Mouse (Mus musculus) midbrain, embryonic 14.5 days (tissue): Measurements from ENCODE around the gene Prr12. TPM values are rescaled to one million over a fixed set of nuclear protein-coding genes. Genes with fewer than 3 reads are reported as not detected.
"Not testable (repeated sequence)": the region's sequence is repeated elsewhere in the genome, so short reads cannot be mapped to it uniquely, and the experiment has no call there.

Experiments
- ATAC-seq: fragments of 200-750 bp; cut with Nextera tagmentation; 2 replicates; pipeline ENCODE4 v1.8.0; 2017; ENCODE audit warnings: moderate number of reproducible peaks, moderate library complexity; ENCODE audit not compliant: low FRiP score, low TSS enrichment
- DNase-seq: peaks from one replicate; pipeline ENCODE4 v3.0.0-alpha.2; 2015
- H3K27ac ChIP-seq: fragments of 300-500 bp; sonication (generic); replicated peaks from 2 replicates; pipeline ENCODE4 v1.5.1; 2014; ENCODE audit warnings: mild to moderate bottlenecking, low read depth, low read length, moderate library complexity
- H3K27me3 ChIP-seq: fragments of 300-500 bp; sonication (generic); 2 replicates; pipeline ENCODE4 v1.6.1; 2014; ENCODE audit warnings: low read length, control low read depth, mixed read lengths; ENCODE audit not compliant: control insufficient read depth, insufficient read depth
- H3K36me3 ChIP-seq: fragments of 300-500 bp; sonication (generic); 2 replicates; pipeline ENCODE4 v1.6.1; 2014; ENCODE audit warnings: low read length, control low read depth; ENCODE audit not compliant: control insufficient read depth, insufficient read depth
- H3K4me1 ChIP-seq: fragments of 300-500 bp; sonication (generic); 2 replicates; pipeline ENCODE4 v1.6.1; 2014; ENCODE audit warnings: mild to moderate bottlenecking, antibody characterized with exemption, low read length, control low read depth; ENCODE audit not compliant: control insufficient read depth, insufficient read depth
- H3K4me2 ChIP-seq: fragments of 300-500 bp; sonication (generic); 2 replicates; pipeline ENCODE4 v1.6.1; 2014; ENCODE audit warnings: mild to moderate bottlenecking, low read length, moderate library complexity
- H3K4me3 ChIP-seq: fragments of 300-500 bp; sonication (generic); replicated peaks from 2 replicates; pipeline ENCODE4 v1.5.1; 2014; ENCODE audit warnings: low read depth, low read length
- H3K9ac ChIP-seq: fragments of 300-500 bp; sonication (generic); replicated peaks from 2 replicates; pipeline ENCODE4 v1.6.1; 2014; ENCODE audit warnings: mild to moderate bottlenecking, low read length, moderate library complexity
- H3K9me3 ChIP-seq: fragments of 300-500 bp; sonication (generic); 2 replicates; pipeline ENCODE4 v1.6.1; 2016; ENCODE audit warnings: low read length, control low read depth, mixed read lengths; ENCODE audit not compliant: control insufficient read depth
- WGBS: fragments of 180-500 bp; shearing (Covaris S2); extraction: QIAGEN DNeasy Blood & Tissue Kit; methylation state at CpG from one replicate; pipeline ENCODE4 v1.1.7; 2014; 5-methylcytosine and 5-hydroxymethylcytosine counted together
- polyA plus RNA-seq: library from polyadenylated mRNA; unstranded; fragments of >200 nt; fragmentation: Nextera tagmentation; extraction: Ambion mirVana; gene quantifications from 2 replicates; pipeline ENCODE4 v1.2.1, GENCODE M21; 2014

Gene Prr12
- polyA plus RNA-seq: 19.5 and 21.4 TPM in 2 replicates

GRCm38 (mm10) chr7:45052862-45053116, at the start of gene Prr12:
TSS of gene Prr12 (minus strand) at chr7:45052881.
- ATAC-seq: no peak
- peak; percentile 83 for DNase-seq
- H3K9ac ChIP-seq: peak within 1 kb of the TSS; percentile 87

GRCm38 (mm10) chr7:45102441-45102840, 49.8 kb upstream of the Prr12 start:
- no peaks in the 10 kb centered on the region for H3K27me3 ChIP-seq
- H3K4me1 ChIP-seq: no peaks in the 10 kb centered on the region
- H3K4me2 ChIP-seq: no peak overlapping the region
- no peaks in the 10 kb centered on the region for H3K9me3 ChIP-seq
- WGBS: 89% methylated on average over 11 of the region's 11 CpGs
- DNase-seq (no peak), ATAC-seq (no peak)
- H3K27ac ChIP-seq: no peak overlapping the region
- H3K9ac ChIP-seq: no peak overlapping the region
- H3K36me3 ChIP-seq: no peaks in the 10 kb centered on the region
- H3K4me3 ChIP-seq: no peak overlapping the region

More at GRCm38 (mm10) chr7:45052862-45053116, at the start of gene Prr12:
- Histone ChIP-seq H3K4me3 (peak within 1 kb of the TSS; percentile 76), H3K36me3 (peaks cover 26% of the 10 kb centered on the region), H3K9me3 (no peaks in the 10 kb centered on the region), H3K27me3 (no peaks in the 10 kb centered on the region), H3K4me2 (peak within 1 kb of the TSS; percentile 97), H3K27ac (peak within 1 kb of the TSS; percentile 97), H3K4me1 (peaks cover 9% of the 10 kb centered on the region; the same call in 1 of the 2 replicates)
- under 1% methylated on average over 16 of the region's 18 CpGs for WGBS

DNA sequence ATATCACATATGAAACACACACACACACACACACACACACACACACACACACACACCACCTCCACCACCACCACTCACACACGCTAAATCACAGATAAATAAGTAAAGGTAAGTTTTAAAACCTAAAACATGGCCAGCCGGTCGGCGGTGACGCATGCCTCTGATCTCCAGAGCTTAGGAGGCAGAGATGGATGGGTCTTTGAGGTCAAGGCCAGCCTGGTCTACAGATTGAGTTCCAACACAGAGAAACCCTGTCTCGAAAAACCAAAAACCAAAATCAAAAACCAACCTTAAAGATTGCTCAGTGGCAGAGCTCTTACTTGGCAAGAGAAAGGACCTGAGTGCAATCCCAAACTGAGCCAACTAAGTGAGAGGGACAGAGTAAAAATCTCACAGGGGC, 47.4 kb upstream of the Prr12 start:
- no peaks in the 10 kb centered on the region for H3K9me3 ChIP-seq
- H3K36me3 ChIP-seq: no peaks in the 10 kb centered on the region
- H3K4me2 ChIP-seq: no peak overlapping the region
- H3K27ac ChIP-seq: no peak overlapping the region
- no peak for DNase-seq
- no peak for ATAC-seq
- 90% methylated on average over 6 of the region's 6 CpGs for WGBS
- H3K9ac ChIP-seq: no peak overlapping the region
- H3K4me1 ChIP-seq: no peaks in the 10 kb centered on the region
- H3K4me3 ChIP-seq: no peak overlapping the region
- no peaks in the 10 kb centered on the region for H3K27me3 ChIP-seq

DNA sequence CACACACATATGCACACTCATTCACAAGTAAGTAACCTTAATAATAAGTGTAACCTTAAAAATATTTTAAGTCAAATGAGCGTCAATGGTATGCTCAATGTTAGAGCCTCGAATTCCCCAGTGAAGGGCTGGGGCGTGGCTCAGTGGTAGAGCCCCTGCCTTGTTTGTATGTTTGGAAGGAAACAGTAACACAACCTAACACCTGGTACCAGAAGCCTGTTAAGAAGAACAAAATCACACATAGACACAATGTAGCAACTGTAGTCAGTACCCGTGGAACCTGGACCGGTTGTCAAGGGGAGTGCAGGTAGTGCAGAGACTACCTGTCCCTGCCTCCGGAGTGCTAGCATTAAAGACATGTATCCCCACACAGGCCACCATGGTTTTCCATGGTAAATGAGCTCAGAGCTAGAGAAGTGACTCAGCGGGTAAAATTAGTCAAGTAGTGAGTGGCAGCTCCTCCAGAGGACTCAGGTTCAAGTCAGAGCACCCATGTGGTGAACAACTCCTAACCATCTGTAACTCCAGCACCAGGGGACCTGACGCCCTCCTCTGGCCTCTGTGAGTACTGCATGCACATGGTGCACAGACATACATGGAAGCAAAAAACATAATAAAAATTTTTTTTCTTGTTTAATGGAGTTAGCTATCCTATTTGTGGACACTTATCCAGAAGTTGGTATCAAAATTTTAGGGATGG, 46.0 kb upstream of the Prr12 start:
- Histone ChIP-seq H3K9me3 (no peaks in the 10 kb centered on the region), H3K4me2 (no peak overlapping the region), H3K36me3 (no peaks in the 10 kb centered on the region), H3K4me3 (no peak overlapping the region), H3K9ac (no peak overlapping the region), H3K4me1 (no peaks in the 10 kb centered on the region), H3K27ac (no peak overlapping the region), H3K27me3 (no peaks in the 10 kb centered on the region)
- ATAC-seq: no peak
- WGBS: 88% methylated on average over 8 of the region's 8 CpGs
- no peak for DNase-seq

DNA sequence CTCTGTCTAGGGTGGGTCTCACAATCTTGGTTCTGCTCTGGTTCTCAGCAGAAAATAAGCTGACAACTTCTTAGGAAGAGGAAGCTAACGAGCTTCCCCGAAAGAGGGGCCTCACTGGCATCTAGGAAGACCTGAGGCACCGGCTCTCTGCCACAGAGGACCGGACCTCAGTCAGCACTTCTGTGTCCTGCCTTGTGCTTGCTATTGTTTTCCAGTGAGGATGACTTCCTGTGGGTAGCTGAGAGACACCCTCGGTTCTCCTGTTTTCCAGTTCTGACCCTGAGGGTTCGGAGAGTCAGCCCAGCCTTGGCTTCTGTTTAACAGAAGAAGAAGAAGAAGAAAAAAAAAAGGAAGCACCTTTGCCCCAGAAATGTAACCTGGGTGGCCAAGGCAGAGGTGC, 44.8 kb upstream of the Prr12 start:
- ATAC-seq (no peak), DNase-seq (no peak)
- H3K9ac ChIP-seq: no peak overlapping the region
- no peaks in the 10 kb centered on the region for H3K36me3 ChIP-seq
- no peaks in the 10 kb centered on the region for H3K9me3 ChIP-seq
- H3K27ac ChIP-seq: no peak overlapping the region
- no peaks in the 10 kb centered on the region for H3K4me1 ChIP-seq
- 81% methylated on average over 6 of the region's 6 CpGs for WGBS
- H3K4me2 ChIP-seq: no peak overlapping the region
- H3K4me3 ChIP-seq: no peak overlapping the region
- no peaks in the 10 kb centered on the region for H3K27me3 ChIP-seq

DNA sequence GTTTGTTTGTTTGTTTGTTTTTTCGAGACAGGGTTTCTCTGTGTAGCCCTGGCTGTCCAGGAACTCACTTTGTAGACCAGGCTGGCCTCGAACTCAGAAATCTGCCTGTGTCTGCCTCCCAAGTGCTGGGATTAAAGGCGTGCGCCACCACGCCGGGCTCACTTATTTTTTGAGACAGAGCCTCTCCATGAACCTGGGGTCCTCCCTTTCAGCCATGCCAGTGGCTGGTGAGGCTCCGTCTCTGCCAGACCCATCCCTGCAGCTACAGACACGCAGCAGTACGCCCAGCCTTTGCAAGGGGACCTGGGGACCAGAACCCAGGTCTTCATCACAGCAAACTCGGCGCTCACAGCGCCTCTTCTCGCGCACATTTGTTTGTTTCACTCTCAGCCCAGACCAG, 43.3 kb upstream of the Prr12 start:
- not testable (repeated sequence) for H3K4me3 ChIP-seq, DNase-seq, H3K4me2 ChIP-seq, H3K9ac ChIP-seq, H3K9me3 ChIP-seq, H3K27me3 ChIP-seq, ATAC-seq, H3K27ac ChIP-seq, H3K36me3 ChIP-seq, H3K4me1 ChIP-seq
- 89% methylated on average over 14 of the region's 14 CpGs for WGBS

GRCm38 (mm10) chr7:45095367-45095766, 42.7 kb upstream of the Prr12 start:
- ATAC-seq: no peak
- H3K27ac ChIP-seq: no peak overlapping the region
- no peak for DNase-seq

DNA sequence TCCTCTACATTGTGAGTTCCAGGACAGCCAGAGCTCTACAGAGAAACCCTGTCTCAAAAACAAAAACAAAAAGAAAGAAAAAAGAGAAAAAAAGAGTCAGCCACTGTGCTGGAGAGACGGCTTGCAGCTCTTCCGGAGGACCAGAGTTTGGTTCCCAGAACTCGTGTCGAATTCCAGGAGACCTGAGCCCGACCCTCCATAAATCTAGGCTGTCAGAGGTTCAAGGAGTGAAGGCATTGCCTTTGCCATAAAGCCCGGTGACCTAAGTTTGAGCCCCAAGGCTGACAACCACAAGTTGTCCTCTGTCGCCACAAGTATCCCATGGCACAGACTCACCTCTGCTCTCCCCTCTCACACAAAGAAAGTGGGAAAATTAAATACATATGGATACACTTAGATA, 41.4 kb upstream of the Prr12 start:
- Histone ChIP-seq H3K4me1 (0 out of 2 replicates have a peak, but pooled peaks cover 3% of the 10 kb centered on the region), H3K27me3 (no peaks in the 10 kb centered on the region), H3K27ac (no peak overlapping the region), H3K4me3 (no peak overlapping the region), H3K36me3 (no peaks in the 10 kb centered on the region), H3K9ac (no peak overlapping the region), H3K4me2 (no peak overlapping the region), H3K9me3 (no peaks in the 10 kb centered on the region)
- ATAC-seq (no peak), DNase-seq (no peak)
- 81% methylated on average over 7 of the region's 7 CpGs for WGBS

More at GRCm38 (mm10) chr7:45095367-45095766, 42.7 kb upstream of the Prr12 start:
- no peaks in the 10 kb centered on the region for H3K36me3 ChIP-seq
- 84% methylated on average over 6 of the region's 6 CpGs for WGBS
- H3K4me3 ChIP-seq: no peak overlapping the region
- H3K4me2 ChIP-seq: no peak overlapping the region
- no peak overlapping the region for H3K9ac ChIP-seq
- 0 out of 2 replicates have a peak, but pooled peaks cover 3% of the 10 kb centered on the region for H3K4me1 ChIP-seq
- no peaks in the 10 kb centered on the region for H3K27me3 ChIP-seq
- no peaks in the 10 kb centered on the region for H3K9me3 ChIP-seq

GRCm38 (mm10) chr7:45093516-45093905, 40.8 kb upstream of the Prr12 start:
- Histone ChIP-seq H3K4me1 (0 out of 2 replicates have a peak, but pooled peaks cover 3% of the 10 kb centered on the region), H3K9me3 (no peaks in the 10 kb centered on the region), H3K36me3 (no peaks in the 10 kb centered on the region), H3K9ac (no peak overlapping the region), H3K4me2 (no peak overlapping the region), H3K27me3 (no peaks in the 10 kb centered on the region), H3K27ac (no peak overlapping the region), H3K4me3 (no peak overlapping the region)
- ATAC-seq: no peak
- DNase-seq: no peak
- WGBS: 35% methylated on average over 18 of the region's 18 CpGs
